Mouse (Mus musculus) intestine, embryonic 14.5 days (tissue): ENCODE results near the gene Rangrf. TPM values are rescaled to one million over a fixed set of nuclear protein-coding genes. Genes with fewer than 3 reads are reported as not detected.
"Not testable (repeated sequence)": the region's sequence is repeated elsewhere in the genome, so short reads cannot be mapped to it uniquely, and the experiment has no call there.

Experiments used
- ATAC-seq: fragments of 200-750 bp; cut with Nextera tagmentation; replicated peaks from 2 replicates; pipeline ENCODE4 v1.8.0; 2017; ENCODE audit warnings: low read depth, moderate number of reproducible peaks, moderate TSS enrichment, moderate library complexity; ENCODE audit not compliant: low FRiP score, low TSS enrichment
- DNase-seq: peaks from one replicate; pipeline ENCODE4 v3.0.0-alpha.2; 2018; ENCODE audit warnings: low spot score
- H3K27ac ChIP-seq: fragments of 300-500 bp; sonication (generic); 2 replicates; pipeline ENCODE4 v1.5.1; 2014; ENCODE audit warnings: low read depth, mild to moderate bottlenecking, control low read depth
- H3K27me3 ChIP-seq: fragments of 300-500 bp; sonication (generic); replicated peaks from 2 replicates; pipeline ENCODE4 v1.6.1; 2014; ENCODE audit warnings: low read length, control low read depth; ENCODE audit not compliant: control insufficient read depth, insufficient read depth
- H3K36me3 ChIP-seq: fragments of 300-500 bp; sonication (generic); 2 replicates; pipeline ENCODE4 v1.6.1; 2014; ENCODE audit warnings: low read length, control low read depth; ENCODE audit not compliant: control insufficient read depth, insufficient read depth
- H3K4me1 ChIP-seq: fragments of 300-500 bp; sonication (generic); replicated peaks from 2 replicates; pipeline ENCODE4 v1.6.1; 2014; ENCODE audit warnings: low read length, control low read depth, mixed read lengths; ENCODE audit not compliant: control insufficient read depth, insufficient read depth
- H3K4me2 ChIP-seq: fragments of 300-500 bp; sonication (generic); 2 replicates; pipeline ENCODE4 v1.6.1; 2014; ENCODE audit warnings: low read length
- H3K4me3 ChIP-seq: fragments of 300-500 bp; sonication (generic); 2 replicates; pipeline ENCODE4 v1.5.1; 2014; ENCODE audit warnings: low read depth, low read length, control low read depth, mixed read lengths
- H3K9ac ChIP-seq: fragments of 300-500 bp; sonication (generic); 2 replicates; pipeline ENCODE4 v1.6.1; 2014; ENCODE audit warnings: mild to moderate bottlenecking, low read length
- H3K9me3 ChIP-seq: fragments of 300-500 bp; sonication (generic); 2 replicates; pipeline ENCODE4 v1.6.1; 2016; ENCODE audit warnings: low read length, control low read depth; ENCODE audit not compliant: control insufficient read depth
- WGBS: fragments of 180-500 bp; shearing (Covaris S2); extraction: QIAGEN DNeasy Blood & Tissue Kit; methylation state at CpG from one replicate; pipeline ENCODE4 v1.1.7; 2014; 5-methylcytosine and 5-hydroxymethylcytosine counted together
- polyA plus RNA-seq: library from polyadenylated mRNA; unstranded; fragments of >200 nt; fragmentation: Nextera tagmentation; extraction: Ambion mirVana; gene quantifications from 2 replicates; pipeline ENCODE4 v1.2.1, GENCODE M21; 2014

Gene Rangrf
- polyA plus RNA-seq, 1 experiment from 2014 or later: 67.3 TPM

DNA sequence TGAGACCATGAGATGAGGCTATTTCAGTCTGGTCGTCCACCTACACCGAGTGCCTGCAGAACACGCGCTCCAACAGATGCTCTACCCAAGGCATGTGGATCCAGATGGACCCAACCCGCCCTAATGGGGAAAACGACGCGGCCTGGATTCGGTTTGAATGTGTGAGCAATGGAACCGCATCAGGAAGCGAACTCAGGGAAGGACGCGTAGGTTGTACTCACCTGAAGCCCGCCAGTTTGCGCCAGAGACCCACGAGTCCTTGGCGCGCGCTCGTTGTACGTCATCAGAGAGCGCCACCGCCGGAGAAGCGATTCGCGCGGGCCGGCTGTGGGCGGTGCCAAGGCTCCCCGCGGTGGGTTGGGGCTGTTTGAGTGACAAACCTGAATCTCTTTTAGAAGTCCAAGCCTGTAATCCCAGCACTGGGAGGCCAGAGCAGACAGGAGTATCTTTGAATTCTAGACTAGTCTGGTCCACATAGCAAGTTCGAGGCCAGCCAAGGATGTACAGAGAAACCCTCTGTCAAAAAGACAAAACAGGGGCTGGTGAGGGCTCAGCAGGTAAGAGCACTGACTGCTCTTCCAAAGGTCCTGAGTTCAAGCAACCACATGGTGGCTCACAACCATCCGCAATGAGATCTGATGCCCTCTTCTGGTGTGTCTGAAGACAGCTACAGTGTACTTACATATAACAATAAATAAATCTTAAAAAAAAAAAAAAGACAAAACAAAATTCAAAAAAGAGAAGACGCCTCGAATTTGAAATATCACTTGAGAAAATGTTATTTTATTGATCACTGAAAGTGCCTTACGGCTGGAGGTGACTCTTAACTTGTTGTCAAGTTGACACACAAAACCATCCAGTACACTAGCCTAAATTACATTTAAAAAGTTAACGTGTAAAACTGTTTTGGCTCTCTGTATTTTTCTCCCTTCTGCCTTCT lies 33.5 kb upstream of the Rangrf start, which contains the start of gene Pfas:
Gene Pfas, minus strand, starts transcription at position 279 of the 940 bp plus-strand sequence.
- Histone ChIP-seq H3K4me1 (peaks cover 13% of the 10 kb centered on the region; the same call in 1 of the 2 replicates), H3K27ac (peak within 1 kb of the TSS; percentile 74), H3K9ac (peak within 1 kb of the TSS; percentile 85), H3K4me3 (peak within 1 kb of the TSS; percentile 94), H3K36me3 (peaks cover 11% of the 10 kb centered on the region), H3K4me2 (peak within 1 kb of the TSS; percentile 80), H3K27me3 (no peaks in the 10 kb centered on the region), H3K9me3 (no peaks in the 10 kb centered on the region)
- ATAC-seq (peak; percentile 86), DNase-seq (peak; percentile 98)
- 9% methylated on average over 38 of the region's 38 CpGs for WGBS

DNA sequence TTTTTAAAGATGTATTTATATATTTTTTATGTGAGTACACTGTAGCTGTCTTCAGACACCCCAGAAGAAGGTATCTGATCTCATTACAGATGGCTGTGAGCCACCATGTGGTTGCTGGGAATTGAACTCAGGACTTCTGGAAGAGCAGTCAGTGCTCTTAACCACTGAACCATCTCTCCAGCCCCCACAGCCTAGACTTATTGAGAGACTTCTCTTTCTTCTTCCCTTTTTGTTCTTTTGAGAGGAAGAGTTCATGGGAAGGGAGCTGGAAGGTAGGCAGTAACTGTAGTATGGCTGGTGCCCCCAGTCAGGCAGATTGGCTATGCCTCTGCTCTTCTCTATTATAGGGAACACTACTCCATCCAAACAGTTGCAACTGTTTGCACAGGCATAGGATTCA lies 31.6 kb upstream of the Rangrf start:
- H3K27me3 ChIP-seq, H3K4me2 ChIP-seq, H3K9me3 ChIP-seq, H3K9ac ChIP-seq, H3K27ac ChIP-seq, ATAC-seq, H3K4me3 ChIP-seq, DNase-seq: not testable (repeated sequence)
- Histone ChIP-seq H3K36me3 (peaks cover 29% of the 10 kb centered on the region), H3K4me1 (peaks cover 11% of the 10 kb centered on the region; the same call in 1 of the 2 replicates)

DNA sequence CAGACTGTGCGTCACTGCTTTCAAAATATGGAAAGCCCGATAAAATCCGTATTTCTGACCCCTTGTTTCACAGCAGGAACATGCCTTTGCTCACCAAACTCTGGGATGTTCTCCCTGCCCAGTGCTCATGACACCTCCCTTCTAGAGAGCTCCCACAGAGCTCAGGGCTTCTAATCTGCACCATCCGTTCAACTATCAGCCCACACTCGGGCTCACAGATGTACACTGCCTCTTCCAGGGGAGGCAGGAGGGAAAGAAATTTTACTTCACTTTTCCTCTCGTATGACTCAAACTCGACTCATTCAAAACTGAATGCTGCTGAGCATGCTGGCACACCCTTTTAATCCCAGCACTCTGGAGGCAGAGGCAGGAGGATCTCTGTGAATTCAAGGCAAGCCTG lies 30.2 kb upstream of the Rangrf start:
- 82% methylated on average over 7 of the region's 7 CpGs for WGBS

DNA sequence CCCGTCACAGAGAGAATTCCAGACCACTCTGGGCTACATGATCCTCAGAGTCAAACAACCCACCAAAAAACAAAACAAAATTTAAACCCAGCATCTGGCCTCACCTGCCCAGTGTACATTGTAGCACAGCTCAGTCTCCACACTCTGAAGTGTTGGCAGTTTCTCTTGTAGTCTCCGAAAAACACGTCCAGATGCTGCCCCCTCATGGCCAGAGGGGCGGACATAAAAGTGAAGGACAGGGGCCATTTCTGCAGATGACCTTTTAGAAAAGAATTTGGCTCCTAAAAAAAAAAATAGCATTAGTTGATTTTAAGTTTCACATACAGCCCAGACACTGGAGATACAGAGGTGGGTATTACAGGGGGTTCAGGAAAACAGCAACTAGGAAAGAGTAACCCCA lies 28.6 kb upstream of the Rangrf start:
- Histone ChIP-seq H3K9me3 (no peaks in the 10 kb centered on the region), H3K4me2 (no peak overlapping the region), H3K36me3 (peaks cover 59% of the 10 kb centered on the region), H3K9ac (no peak overlapping the region), H3K4me1 (peaks cover 8% of the 10 kb centered on the region; the same call in 1 of the 2 replicates), H3K27ac (no peak overlapping the region), H3K27me3 (no peaks in the 10 kb centered on the region), H3K4me3 (no peak overlapping the region)
- 61% methylated on average over 4 of the region's 4 CpGs for WGBS
- ATAC-seq (no peak), DNase-seq (no peak)

More for the DNA sequence above, 30.2 kb upstream of the Rangrf start:
- no peak overlapping the region for H3K27ac ChIP-seq
- H3K9ac ChIP-seq: no peak overlapping the region
- H3K4me2 ChIP-seq: no peak overlapping the region
- ATAC-seq (no peak), DNase-seq (no peak)
- H3K9me3 ChIP-seq: no peaks in the 10 kb centered on the region
- H3K27me3 ChIP-seq: no peaks in the 10 kb centered on the region
- peaks cover 43% of the 10 kb centered on the region for H3K36me3 ChIP-seq
- no peak overlapping the region for H3K4me3 ChIP-seq
- peaks cover 9% of the 10 kb centered on the region; the same call in 1 of the 2 replicates for H3K4me1 ChIP-seq

DNA sequence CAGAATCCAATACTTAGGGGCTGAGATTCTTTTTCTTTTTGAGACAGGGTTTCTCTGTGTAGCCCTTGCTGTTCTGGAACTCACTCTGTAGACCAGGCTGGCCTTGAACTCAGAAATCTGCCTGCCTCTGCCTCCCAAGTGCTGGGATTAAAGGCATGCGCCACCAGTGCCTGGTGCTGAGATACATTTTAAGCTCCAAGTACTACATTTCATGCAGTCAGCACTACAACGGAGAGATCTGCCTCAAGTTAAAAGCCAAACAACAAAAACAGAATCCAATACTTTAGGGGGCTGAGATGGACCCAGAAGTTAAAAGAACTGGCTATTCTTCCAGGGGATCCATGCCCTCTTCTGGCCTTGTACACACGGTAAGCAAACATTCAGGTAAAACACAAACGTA lies 27.8 kb upstream of the Rangrf start:
- H3K9ac ChIP-seq, H3K27me3 ChIP-seq, ATAC-seq, DNase-seq, H3K4me1 ChIP-seq, H3K9me3 ChIP-seq, H3K4me3 ChIP-seq, H3K4me2 ChIP-seq, H3K27ac ChIP-seq: not testable (repeated sequence)
- 93% methylated on average over 4 of the region's 4 CpGs for WGBS
- H3K36me3 ChIP-seq: peaks cover 67% of the 10 kb centered on the region

DNA sequence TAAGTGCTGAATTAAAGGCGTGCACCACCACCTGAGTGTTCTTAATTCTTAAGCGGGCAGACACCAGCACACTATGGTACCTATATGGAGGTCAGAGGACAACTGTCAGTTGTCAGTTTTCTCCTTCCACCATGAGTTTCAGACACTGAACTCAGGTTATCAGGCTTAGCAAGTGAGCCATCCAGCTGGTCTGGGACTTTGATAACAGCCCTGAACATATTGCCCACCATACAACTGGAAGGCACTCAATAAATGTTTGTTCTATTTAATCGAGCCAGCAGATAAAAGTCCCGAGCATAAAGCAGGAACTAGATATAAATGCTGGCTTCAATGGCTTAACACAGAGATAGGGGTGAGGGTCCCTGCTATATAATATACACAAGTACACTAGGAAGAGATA lies 22.1 kb upstream of the Rangrf start:
- Histone ChIP-seq H3K9ac (no peak overlapping the region), H3K27ac (no peak overlapping the region), H3K27me3 (no peaks in the 10 kb centered on the region), H3K9me3 (no peaks in the 10 kb centered on the region), H3K4me2 (no peak overlapping the region), H3K4me1 (no peaks in the 10 kb centered on the region), H3K4me3 (no peak overlapping the region), H3K36me3 (peaks cover 98% of the 10 kb centered on the region)
- 95% methylated on average over 4 of the region's 4 CpGs for WGBS
- ATAC-seq (no peak), DNase-seq (no peak)

DNA sequence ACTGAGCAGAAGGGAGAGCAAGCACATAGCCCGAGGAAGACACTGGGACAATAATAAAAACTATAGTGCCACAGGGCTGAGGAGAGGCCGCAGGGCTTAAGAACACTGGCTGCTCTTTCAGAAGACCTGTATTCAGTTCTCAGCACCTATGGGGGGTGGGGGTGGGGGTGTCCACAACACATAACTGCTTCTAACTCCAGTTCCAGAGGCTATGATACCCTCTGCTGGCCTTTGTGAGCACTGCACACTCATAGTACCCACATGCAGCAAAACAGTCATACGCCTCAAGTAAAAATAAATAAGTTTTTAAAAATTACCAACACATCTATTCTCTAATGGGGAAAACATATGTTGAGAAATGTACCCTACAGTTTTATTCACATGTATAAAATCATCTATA lies 19.4 kb upstream of the Rangrf start:
- Histone ChIP-seq H3K27ac (no peak overlapping the region), H3K9me3 (no peaks in the 10 kb centered on the region), H3K4me3 (no peak overlapping the region), H3K4me1 (no peaks in the 10 kb centered on the region), H3K27me3 (no peaks in the 10 kb centered on the region), H3K36me3 (peaks cover 98% of the 10 kb centered on the region), H3K4me2 (no peak overlapping the region), H3K9ac (no peak overlapping the region)
- 92% methylated on average over 3 of the region's 3 CpGs for WGBS
- DNase-seq (no peak), ATAC-seq (no peak)

DNA sequence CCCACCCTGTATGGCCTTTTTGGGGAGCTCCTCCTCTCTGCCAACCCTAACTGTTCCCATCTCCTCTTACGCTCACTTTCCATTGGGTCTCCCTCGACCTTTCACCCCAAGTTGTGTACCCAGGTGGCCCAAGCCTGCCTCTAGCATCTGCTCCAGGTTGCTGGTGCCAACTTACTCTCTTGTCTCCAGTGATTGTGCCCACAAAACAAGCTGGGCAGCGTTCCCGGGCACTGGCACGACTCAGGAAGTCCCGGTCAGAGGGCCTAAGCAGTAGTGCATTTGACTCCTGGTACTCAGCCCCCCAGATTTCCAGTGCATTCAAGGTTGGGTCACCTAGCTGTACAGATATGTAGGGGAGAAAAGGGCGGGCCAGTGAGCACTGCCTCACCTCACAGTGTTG lies 18.1 kb upstream of the Rangrf start:
- peaks cover 98% of the 10 kb centered on the region for H3K36me3 ChIP-seq
- H3K27ac ChIP-seq: no peak overlapping the region
- ATAC-seq: no peak
- no peak overlapping the region for H3K9ac ChIP-seq
- H3K4me1 ChIP-seq: no peaks in the 10 kb centered on the region
- H3K9me3 ChIP-seq: no peaks in the 10 kb centered on the region
- 89% methylated on average over 7 of the region's 7 CpGs for WGBS
- no peak for DNase-seq
- H3K27me3 ChIP-seq: no peaks in the 10 kb centered on the region
- no peak overlapping the region for H3K4me3 ChIP-seq
- H3K4me2 ChIP-seq: no peak overlapping the region

DNA sequence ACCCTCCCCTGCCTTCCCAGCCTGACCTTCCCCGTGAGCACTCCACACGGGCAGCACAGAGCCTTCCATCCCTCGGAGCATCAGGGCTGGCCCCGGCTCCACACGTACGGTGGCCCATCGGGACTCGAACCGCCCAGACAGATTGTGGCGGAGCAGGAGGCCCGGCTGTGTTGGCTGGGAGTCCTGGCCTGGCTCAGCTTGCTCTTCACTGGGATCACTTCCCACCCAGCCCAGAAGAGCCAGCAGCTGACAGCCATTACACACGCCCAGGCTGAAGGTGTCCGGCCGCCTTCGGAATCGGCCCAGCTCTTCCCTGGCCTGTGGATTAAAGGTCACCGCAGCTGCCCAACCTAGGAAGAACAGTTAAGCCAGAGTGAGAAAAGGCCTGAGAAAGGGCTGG lies 13.4 kb upstream of the Rangrf start:
- ATAC-seq (no peak), DNase-seq (no peak)
- Histone ChIP-seq H3K4me3 (no peak overlapping the region), H3K27me3 (no peaks in the 10 kb centered on the region), H3K9me3 (no peaks in the 10 kb centered on the region), H3K9ac (no peak overlapping the region), H3K36me3 (peaks cover 79% of the 10 kb centered on the region), H3K4me2 (no peak overlapping the region), H3K27ac (no peak overlapping the region), H3K4me1 (no peaks in the 10 kb centered on the region)
- 93% methylated on average over 17 of the region's 17 CpGs for WGBS
